Mouse (Mus musculus) hindbrain, embryonic 11.5 days (tissue): Measurements from ENCODE around the gene Mamstr. TPM values are rescaled to one million over a fixed set of nuclear protein-coding genes. Genes with fewer than 3 reads are reported as not detected.

ENCODE experiments used
- ATAC-seq: fragments of 200-750 bp; cut with Nextera tagmentation; 2 replicates; pipeline ENCODE4 v1.8.0; 2017; ENCODE audit warnings: mild to moderate bottlenecking, moderate TSS enrichment, moderate library complexity; ENCODE audit not compliant: low FRiP score
- DNase-seq: peaks from one replicate; pipeline ENCODE4 v3.0.0-alpha.2; 2015; ENCODE audit warnings: low spot score
- H3K27ac ChIP-seq: fragments of 300-500 bp; sonication (generic); 2 replicates; pipeline ENCODE4 v1.5.1; 2014; ENCODE audit warnings: mild to moderate bottlenecking, low read depth, low read length
- H3K27me3 ChIP-seq: fragments of 300-500 bp; sonication (generic); 2 replicates; pipeline ENCODE4 v1.6.1; 2014; ENCODE audit warnings: mild to moderate bottlenecking, low read length, moderate library complexity, mixed read lengths; ENCODE audit not compliant: control insufficient read depth, insufficient read depth
- H3K36me3 ChIP-seq: fragments of 300-500 bp; sonication (generic); 2 replicates; pipeline ENCODE4 v1.6.1; 2014; ENCODE audit warnings: mild to moderate bottlenecking, low read length, moderate library complexity, mixed read lengths; ENCODE audit not compliant: control insufficient read depth, insufficient read depth
- H3K4me1 ChIP-seq: fragments of 300-500 bp; sonication (generic); replicated peaks from 2 replicates; pipeline ENCODE4 v1.6.1; 2014; ENCODE audit warnings: low read length, mixed read lengths; ENCODE audit not compliant: control insufficient read depth, insufficient read depth
- H3K4me2 ChIP-seq: fragments of 300-500 bp; sonication (generic); replicated peaks from 2 replicates; pipeline ENCODE4 v1.6.1; 2014; ENCODE audit warnings: mild to moderate bottlenecking, low read depth, low read length
- H3K4me3 ChIP-seq: fragments of 300-500 bp; sonication (generic); 2 replicates; pipeline ENCODE4 v1.5.1; 2014; ENCODE audit warnings: low read depth, low read length
- H3K9ac ChIP-seq: fragments of 300-500 bp; sonication (generic); 2 replicates; pipeline ENCODE4 v1.6.1; 2014; ENCODE audit warnings: low read depth, low read length
- H3K9me3 ChIP-seq: fragments of 300-500 bp; sonication (generic); 2 replicates; pipeline ENCODE4 v1.6.1; 2016; ENCODE audit warnings: low read length; ENCODE audit not compliant: control insufficient read depth
- WGBS: fragments of 180-500 bp; shearing (Covaris S2); extraction: QIAGEN DNeasy Blood & Tissue Kit; methylation state at CpG from one replicate; pipeline ENCODE4 v1.1.7; 2014; 5-methylcytosine and 5-hydroxymethylcytosine counted together
- polyA plus RNA-seq: library from polyadenylated mRNA; unstranded; fragments of >200 nt; fragmentation: Nextera tagmentation; extraction: Ambion mirVana; gene quantifications from 2 replicates; pipeline ENCODE4 v1.2.1, GENCODE M21; 2014

Gene Mamstr
- polyA plus RNA-seq, 1 experiment from 2014 or later, result 2.1 TPM

GRCm38 (mm10) chr7:45598960-45599879 lies 40.6 kb upstream of the Mamstr start:
- DNase-seq (peak; percentile 5), ATAC-seq (no peak)
- H3K27me3 ChIP-seq, result no peaks in the 10 kb centered on the region
- WGBS, result 60% methylated on average over 17 of the region's 18 CpGs
- no peak overlapping the region for H3K27ac ChIP-seq
- H3K36me3 ChIP-seq, result no peaks in the 10 kb centered on the region
- no peak overlapping the region for H3K9ac ChIP-seq
- no peaks in the 10 kb centered on the region for H3K4me1 ChIP-seq
- H3K4me2 ChIP-seq, result no peak overlapping the region
- H3K9me3 ChIP-seq, result no peaks in the 10 kb centered on the region
- H3K4me3 ChIP-seq, result no peak overlapping the region

GRCm38 (mm10) chr7:45605704-45606289 lies 34.0 kb upstream of the Mamstr start:
- Histone ChIP-seq H3K4me3 (no peak overlapping the region), H3K27me3 (no peaks in the 10 kb centered on the region), H3K9me3 (no peaks in the 10 kb centered on the region), H3K4me1 (no peaks in the 10 kb centered on the region), H3K4me2 (no peak overlapping the region), H3K36me3 (no peaks in the 10 kb centered on the region), H3K27ac (no peak overlapping the region), H3K9ac (no peak overlapping the region)
- WGBS, result 83% methylated on average over 9 of the region's 9 CpGs
- ATAC-seq, result no peak
- no peak for DNase-seq

DNA sequence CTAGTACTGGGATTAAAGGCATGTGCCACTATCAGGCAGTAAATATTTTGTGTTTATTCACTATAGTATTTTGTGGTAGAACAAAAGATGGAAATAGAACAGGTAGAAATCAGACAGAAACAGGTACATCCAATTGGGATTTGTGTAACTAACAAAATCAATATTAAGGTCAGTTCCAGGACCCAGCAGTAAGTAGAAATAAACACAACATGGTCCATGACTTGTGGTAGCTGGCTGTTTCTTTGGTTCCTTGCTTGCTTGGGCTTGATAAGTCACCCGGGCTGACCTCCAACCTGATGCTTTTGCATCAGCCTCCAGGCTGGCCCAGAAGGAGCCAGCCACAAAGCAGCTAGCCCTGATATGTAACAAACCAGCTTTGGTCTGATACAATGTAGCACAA lies 30.3 kb upstream of the Mamstr start:
- Histone ChIP-seq H3K4me2 (no peak overlapping the region), H3K4me3 (no peak overlapping the region), H3K27ac (no peak overlapping the region), H3K4me1 (no peaks in the 10 kb centered on the region), H3K27me3 (no peaks in the 10 kb centered on the region), H3K9me3 (no peaks in the 10 kb centered on the region), H3K9ac (no peak overlapping the region), H3K36me3 (no peaks in the 10 kb centered on the region)
- DNase-seq, result no peak
- 78% methylated on average over 1 of the region's 1 CpGs for WGBS
- no peak for ATAC-seq

GRCm38 (mm10) chr7:45616277-45616676 lies 23.5 kb upstream of the Mamstr start:
- no peaks in the 10 kb centered on the region for H3K36me3 ChIP-seq
- peaks cover 12% of the 10 kb centered on the region for H3K27me3 ChIP-seq
- no peak overlapping the region for H3K4me2 ChIP-seq
- no peak overlapping the region for H3K27ac ChIP-seq
- H3K9ac ChIP-seq, result no peak overlapping the region
- ATAC-seq (no peak), DNase-seq (no peak)
- H3K4me1 ChIP-seq, result no peaks in the 10 kb centered on the region; the same call in 1 of the 2 replicates
- WGBS, result 26% methylated on average over 6 of the region's 6 CpGs
- H3K4me3 ChIP-seq, result no peak overlapping the region
- no peaks in the 10 kb centered on the region for H3K9me3 ChIP-seq

DNA sequence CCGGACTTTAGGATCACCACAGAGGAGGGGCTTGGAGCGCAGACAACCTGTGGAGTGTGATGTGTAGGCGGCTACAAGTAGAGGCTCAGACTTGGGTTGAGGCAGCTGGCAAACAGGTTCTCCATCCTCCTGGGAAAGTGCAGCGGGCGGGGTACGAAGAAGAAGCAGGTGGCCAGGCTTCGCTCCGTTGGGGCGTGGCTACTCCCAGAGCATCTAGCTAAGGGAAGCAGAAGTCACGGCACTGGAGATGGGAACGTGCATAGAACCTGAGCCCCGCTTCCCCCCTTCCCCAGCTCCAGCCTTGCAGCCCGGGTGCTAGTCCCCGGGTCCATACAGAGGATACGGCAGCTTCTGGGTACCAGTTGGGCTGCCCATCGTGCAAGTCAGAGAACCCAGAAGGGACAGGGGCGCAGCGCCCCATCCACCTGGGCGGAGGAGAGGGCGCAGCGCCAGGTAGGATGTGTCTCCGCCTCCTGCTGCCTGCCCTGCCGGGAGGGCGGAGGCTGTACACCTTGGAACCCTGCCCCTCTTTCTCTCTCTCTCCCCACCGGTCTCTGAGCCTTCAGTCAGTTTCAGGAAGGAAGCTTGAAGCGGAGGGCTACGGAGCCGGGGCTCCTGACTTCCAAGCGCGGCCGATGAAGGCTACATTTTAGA lies 22.6 kb upstream of the Mamstr start, which contains the start of gene Fut1:
Fut1 (plus strand) TSS at position 248 of the 654 bp plus-strand sequence.
- DNase-seq (no peak), ATAC-seq (no peak)
- H3K4me3 ChIP-seq, result no peak within 1 kb of the TSS
- H3K27ac ChIP-seq, result no peak within 1 kb of the TSS
- 0 out of 2 replicates have a peak within 1 kb of the TSS, but pooled peaks have one; percentile 15 for H3K4me2 ChIP-seq
- no peak within 1 kb of the TSS for H3K9ac ChIP-seq
- no peaks in the 10 kb centered on the region; the same call in 1 of the 2 replicates for H3K4me1 ChIP-seq
- no peaks in the 10 kb centered on the region for H3K9me3 ChIP-seq
- WGBS, result 5% methylated on average over 31 of the region's 31 CpGs
- peaks cover 12% of the 10 kb centered on the region for H3K27me3 ChIP-seq
- no peaks in the 10 kb centered on the region for H3K36me3 ChIP-seq

DNA sequence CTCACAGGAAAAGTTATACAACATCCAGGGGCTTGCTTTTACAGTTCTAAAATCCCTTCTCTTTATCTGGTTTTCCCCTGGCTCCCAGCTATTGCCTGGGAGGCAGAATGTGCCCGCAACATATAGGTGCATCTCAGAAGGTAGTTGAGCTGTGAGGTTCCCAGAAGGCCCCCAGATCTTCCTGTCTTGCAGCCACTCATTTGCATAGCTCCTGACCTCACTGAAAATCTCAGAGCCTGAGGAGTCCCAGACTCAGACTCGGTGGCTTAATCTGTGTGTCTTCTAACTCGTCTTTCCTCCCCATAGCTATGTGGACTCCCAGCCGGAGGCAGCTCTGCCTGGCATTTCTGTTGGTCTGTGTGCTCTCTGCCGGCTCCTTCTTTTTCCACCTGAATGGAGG lies 21.5 kb upstream of the Mamstr start:
- Histone ChIP-seq H3K4me1 (no peaks in the 10 kb centered on the region; the same call in 1 of the 2 replicates), H3K9me3 (no peaks in the 10 kb centered on the region), H3K27me3 (peaks cover 12% of the 10 kb centered on the region), H3K9ac (no peak overlapping the region), H3K4me3 (no peak overlapping the region), H3K27ac (no peak overlapping the region), H3K36me3 (no peaks in the 10 kb centered on the region), H3K4me2 (no peak overlapping the region)
- DNase-seq (no peak), ATAC-seq (no peak)
- WGBS, result 80% methylated on average over 5 of the region's 5 CpGs

GRCm38 (mm10) chr7:45619592-45619991 lies 20.2 kb upstream of the Mamstr start:
- Histone ChIP-seq H3K4me2 (no peak overlapping the region), H3K9me3 (no peaks in the 10 kb centered on the region), H3K27me3 (peaks cover 12% of the 10 kb centered on the region), H3K9ac (no peak overlapping the region), H3K36me3 (no peaks in the 10 kb centered on the region), H3K4me1 (no peaks in the 10 kb centered on the region; the same call in 1 of the 2 replicates), H3K27ac (no peak overlapping the region), H3K4me3 (no peak overlapping the region)
- DNase-seq, result no peak
- no peak for ATAC-seq
- 92% methylated on average over 5 of the region's 5 CpGs for WGBS

DNA sequence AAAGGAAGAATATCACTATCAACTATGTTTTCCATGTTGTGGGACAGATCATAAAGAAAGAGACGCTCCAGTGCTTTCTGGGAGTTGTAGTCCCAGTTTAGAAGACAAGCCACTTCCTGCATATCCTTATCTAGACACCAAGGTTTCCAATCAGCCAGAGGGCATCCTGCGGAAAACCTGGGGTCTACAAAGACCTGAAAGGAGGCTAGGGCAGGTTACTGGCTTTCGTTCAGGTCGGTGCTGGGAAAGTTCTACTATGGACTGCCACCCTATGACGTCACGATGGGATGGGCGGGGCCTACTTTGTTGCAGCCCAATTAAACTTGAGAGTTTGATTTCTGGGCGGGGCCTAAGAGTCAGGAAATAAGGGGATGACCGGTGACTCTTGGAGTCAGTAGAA lies 18.3 kb upstream of the Mamstr start, which contains the start of gene Izumo1:
Izumo1 (plus strand) TSS at position 369 of the 400 bp plus-strand sequence.
- 38% methylated on average over 9 of the region's 9 CpGs for WGBS
- DNase-seq (peak; percentile 33), ATAC-seq (no peak)
- no peak within 1 kb of the TSS for H3K9ac ChIP-seq
- H3K4me3 ChIP-seq, result no peak within 1 kb of the TSS
- H3K36me3 ChIP-seq, result no peaks in the 10 kb centered on the region
- peaks cover 12% of the 10 kb centered on the region for H3K27me3 ChIP-seq
- H3K27ac ChIP-seq, result no peak within 1 kb of the TSS
- H3K9me3 ChIP-seq, result no peaks in the 10 kb centered on the region
- H3K4me1 ChIP-seq, result no peaks in the 10 kb centered on the region; the same call in 1 of the 2 replicates
- H3K4me2 ChIP-seq, result no peak within 1 kb of the TSS
